Comparison of ENCODE assay signal across 7 mouse cellular contexts in genomic region chr7:67421088-67421475, GRCm38 (mm10). TPM values are rescaled to one million over a fixed set of nuclear protein-coding genes. Genes with fewer than 3 reads are reported as not detected.
A peak's percentile ranks its signal among the peaks of the same experiment; 100 is the strongest.
DNase-seq lines count a peak whose midpoint lies in the region; ATAC-seq lines count a peak whose summit lies in the region.

No protein-coding gene starts in this region.

- intact Hi-C loops in heart, postnatal 25 days (cut with DNase I) = loop anchor here (2.0 kb wide), 1 partner anchor 46 kb away; no protein-coding TSS in a partner anchor

- no peak overlapping the region for H3K4me3 ChIP-seq in heart, embryonic 14.5 days (ENCODE audit: control insufficient read depth in 1 of 2, insufficient read depth in 1 of 2, low read depth in 1 of 2, low read length in 2 of 2)

- H3K36me3 ChIP-seq in heart, embryonic 14.5 days (ENCODE audit: control insufficient read depth, insufficient read depth, low read length) = no peaks in the 10 kb centered on the region

- H3K9me3 ChIP-seq in heart, embryonic 14.5 days (ENCODE audit: control insufficient read depth, low read length) = no peaks in the 10 kb centered on the region

- peaks cover 31 to 35% of the 10 kb centered on the region in 2 experiments for H3K4me1 ChIP-seq in heart, embryonic 14.5 days (ENCODE audit: control insufficient read depth in 2 of 2, insufficient read depth in 2 of 2, low read length in 2 of 2)

- peak overlapping the region; percentile 90 to 95 for H3K27ac ChIP-seq in heart, embryonic 14.5 days (replicated peaks in 1 of 2; ENCODE audit: control insufficient read depth in 1 of 2, insufficient read depth in 1 of 2, low read depth in 2 of 2, low read length in 2 of 2)

- no peak for DNase-seq in heart, postnatal 25 days (ENCODE audit: low spot score)
- DNase-seq in A20 (ENCODE audit: low read depth, low spot score) = peak; percentile 71
- DNase-seq in T-cell, adult 2 months (ENCODE audit: low spot score) = peak; percentile 12
- peak; percentile 45 for DNase-seq in naive thymus-derived CD4-positive, alpha-beta T cell, adult 2 months (ENCODE audit: low read depth)
- DNase-seq in kidney, postnatal 4 days = no peak
- no peak for DNase-seq in adrenal gland, adult 8-10 months

- peak overlapping the region; percentile 14; the same call in 1 of the 2 replicates for H3K9ac ChIP-seq in heart, embryonic 14.5 days (ENCODE audit: low read length)

- ATAC-seq in heart, embryonic 14.5 days (ENCODE audit: insufficient number of reproducible peaks, insufficient read depth, low FRiP score, low read depth) = no peak; the same call in 1 of the 2 replicates

- 25% methylated on average over 3 of the region's 3 CpGs for WGBS in heart, embryonic 14.5 days

- H3K4me2 ChIP-seq in heart, embryonic 14.5 days (ENCODE audit: low read length) = peak overlapping the region; percentile 50

- H3K27me3 ChIP-seq in heart, embryonic 14.5 days (ENCODE audit: control insufficient read depth, insufficient read depth, low read length) = no peaks in the 10 kb centered on the region

RNA-seq across cellular contexts. Expression of gene Mef2a, which starts 48.4 kb away (rescaled TPM):
- 144 and 149 TPM in 2 replicates for polyA plus RNA-seq in heart, embryonic 14.5 days (2014; fragmentation: Nextera tagmentation; extraction: Ambion mirVana)
- 100 to 1,000 TPM; 130 to 147 TPM for total RNA-seq in heart, postnatal 25 days (2021)
- total RNA-seq in adrenal gland, adult 8-10 months (2022) = 10 to 100 TPM; 47.9 to 76.3 (median 63.2) TPM

Comparison
In these comparisons a context has a peak if more than half of its experiments do, and no peak if none do; other contexts are left out.
1. DNase-seq: peak in A20 (single experiment), T-cell, adult 2 months (single experiment) and naive thymus-derived CD4-positive, alpha-beta T cell, adult 2 months (single experiment); none in heart, postnatal 25 days (single experiment), kidney, postnatal 4 days (0 of 2) and adrenal gland, adult 8-10 months (single experiment).